Mouse (Mus musculus) kidney, adult 9 months (tissue): ENCODE results near the gene Prdm16.

Source experiments
- DNase-seq: peaks from one replicate; pipeline ENCODE4 v3.0.0; 2022

Gene Prdm16

GRCm38 (mm10) chr4:154313622-154313967, 323.1 kb downstream of the Prdm16 start:
- DNase-seq: no peak

GRCm38 (mm10) chr4:154312935-154313621, 323.6 kb downstream of the Prdm16 start:
- no peak for DNase-seq

GRCm38 (mm10) chr4:154312143-154312812, 324.4 kb downstream of the Prdm16 start:
- DNase-seq: no peak

GRCm38 (mm10) chr4:154310576-154311262, 326.0 kb downstream of the Prdm16 start:
- no peak for DNase-seq

GRCm38 (mm10) chr4:154309131-154309530, 327.5 kb downstream of the Prdm16 start:
- no peak for DNase-seq

GRCm38 (mm10) chr4:154301466-154301881, 335.2 kb downstream of the Prdm16 start, which contains the start of gene Arhgef16:
Gene Arhgef16 (minus strand): TSS chr4:154301676.
- DNase-seq: peak; percentile 81

GRCm38 (mm10) chr4:154299541-154300271, 337.0 kb downstream of the Prdm16 start:
- DNase-seq: peak; percentile 90

GRCm38 (mm10) chr4:154297761-154298160, 338.9 kb downstream of the Prdm16 start:
- DNase-seq: peak; percentile 90

GRCm38 (mm10) chr4:154294262-154294731, 342.4 kb downstream of the Prdm16 start:
- DNase-seq: peak; percentile 96

- peak; percentile 52 for DNase-seq
These were observed 342.9 kb downstream of the Prdm16 start for GRCm38 (mm10) chr4:154293735-154294201.

GRCm38 (mm10) chr4:154283671-154284070, 353.0 kb downstream of the Prdm16 start:
- no peak for DNase-seq

GRCm38 (mm10) chr4:154279481-154279880, 357.2 kb downstream of the Prdm16 start:
- no peak for DNase-seq

GRCm38 (mm10) chr4:154273000-154273399, 363.7 kb downstream of the Prdm16 start:
- peak; percentile 83 for DNase-seq

GRCm38 (mm10) chr4:154269520-154269919, 367.2 kb downstream of the Prdm16 start:
- peak; percentile 40 for DNase-seq

- DNase-seq: no peak
These were observed 369.2 kb downstream of the Prdm16 start for GRCm38 (mm10) chr4:154267511-154267910.
